Mouse (Mus musculus): ENCODE data around the gene Msl2.

Msl2 gene

GRCm38 (mm10) chr9:101073987-101074331 lies at the start of gene Msl2:
Msl2 (plus strand) TSS chr9:101074101.
- no peak for DNase-seq (ENCODE audit: low spot score)

GRCm38 (mm10) chr9:101033761-101034447 lies 40.0 kb upstream of the Msl2 start:
- DNase-seq (ENCODE audit: low spot score), result no peak

GRCm38 (mm10) chr9:101034448-101035098 lies 39.3 kb upstream of the Msl2 start, which contains the start of gene Pccb:
Pccb (minus strand) TSS chr9:101034898.
- peak; percentile 98 for DNase-seq (ENCODE audit: low spot score)

- no peak for DNase-seq (ENCODE audit: low spot score)
These were observed 37.9 kb upstream of the Msl2 start for GRCm38 (mm10) chr9:101035836-101036596.

GRCm38 (mm10) chr9:101036876-101037275 lies 37.0 kb upstream of the Msl2 start:
- no peak for DNase-seq (ENCODE audit: low spot score)

- DNase-seq (ENCODE audit: low spot score), result no peak
These were observed 36.5 kb upstream of the Msl2 start for GRCm38 (mm10) chr9:101037396-101037795.

GRCm38 (mm10) chr9:101038634-101039033 lies 35.3 kb upstream of the Msl2 start:
- no peak for DNase-seq (ENCODE audit: low spot score)

GRCm38 (mm10) chr9:101041508-101041907 lies 32.4 kb upstream of the Msl2 start:
- no peak for DNase-seq (ENCODE audit: low spot score)

GRCm38 (mm10) chr9:101042249-101042648 lies 31.7 kb upstream of the Msl2 start:
- DNase-seq (ENCODE audit: low spot score), result no peak

GRCm38 (mm10) chr9:101045710-101046338 lies 28.1 kb upstream of the Msl2 start:
- DNase-seq (ENCODE audit: low spot score), result no peak

- DNase-seq (ENCODE audit: low spot score), result no peak
These were observed 21.9 kb upstream of the Msl2 start for GRCm38 (mm10) chr9:101052007-101052406.

GRCm38 (mm10) chr9:101052691-101053090 lies 21.2 kb upstream of the Msl2 start:
- no peak for DNase-seq (ENCODE audit: low spot score)

GRCm38 (mm10) chr9:101053279-101053678 lies 20.6 kb upstream of the Msl2 start:
- DNase-seq (ENCODE audit: low spot score), result no peak

- no peak for DNase-seq (ENCODE audit: low spot score)
These were observed 16.7 kb upstream of the Msl2 start for GRCm38 (mm10) chr9:101057156-101057555.

- no peak for DNase-seq (ENCODE audit: low spot score)
These were observed 12.9 kb upstream of the Msl2 start for GRCm38 (mm10) chr9:101061035-101061434.

- DNase-seq (ENCODE audit: low spot score), result no peak
These were observed 11.6 kb upstream of the Msl2 start for GRCm38 (mm10) chr9:101062253-101062780.

GRCm38 (mm10) chr9:101065076-101065602 lies 8.8 kb upstream of the Msl2 start:
- no peak for DNase-seq (ENCODE audit: low spot score)

- no peak for DNase-seq (ENCODE audit: low spot score)
These were observed 4.1 kb upstream of the Msl2 start for GRCm38 (mm10) chr9:101069781-101070180.

GRCm38 (mm10) chr9:101072506-101072905 lies 1.4 kb upstream of the Msl2 start:
- no peak for DNase-seq (ENCODE audit: low spot score)

GRCm38 (mm10) chr9:101073041-101073986 lies 587 bp upstream of the Msl2 start:
- DNase-seq (ENCODE audit: low spot score), result peak; percentile 99
